Mouse (Mus musculus): ENCODE measurements around the gene Dnajc5. TPM values are rescaled to one million over a fixed set of nuclear protein-coding genes. Genes with fewer than 3 reads are reported as not detected.

Gene Dnajc5
- polyA plus RNA-seq, 1 experiment from 2014 or later: 140 TPM

- WGBS: 73% methylated on average over 5 of the region's 5 CpGs
- no peak overlapping the region for H3K4me3 ChIP-seq
- H3K36me3 ChIP-seq (ENCODE audit: poor library complexity, severe bottlenecking): peaks cover 9% of the 10 kb centered on the region; the same call in 1 of the 2 replicates
- no peaks in the 10 kb centered on the region for H3K27me3 ChIP-seq
- H3K9ac ChIP-seq: no peak overlapping the region
- H3K9me3 ChIP-seq (replicated peaks): no peaks in the 10 kb centered on the region
- ATAC-seq: no peak
- no peak overlapping the region for H3K4me2 ChIP-seq
- no peak overlapping the region for H3K27ac ChIP-seq
- H3K4me1 ChIP-seq: peaks cover 37% of the 10 kb centered on the region
These were observed 2.5 kb downstream of the Dnajc5 start for GRCm38 (mm10) chr2:181522811-181523210.

DNA sequence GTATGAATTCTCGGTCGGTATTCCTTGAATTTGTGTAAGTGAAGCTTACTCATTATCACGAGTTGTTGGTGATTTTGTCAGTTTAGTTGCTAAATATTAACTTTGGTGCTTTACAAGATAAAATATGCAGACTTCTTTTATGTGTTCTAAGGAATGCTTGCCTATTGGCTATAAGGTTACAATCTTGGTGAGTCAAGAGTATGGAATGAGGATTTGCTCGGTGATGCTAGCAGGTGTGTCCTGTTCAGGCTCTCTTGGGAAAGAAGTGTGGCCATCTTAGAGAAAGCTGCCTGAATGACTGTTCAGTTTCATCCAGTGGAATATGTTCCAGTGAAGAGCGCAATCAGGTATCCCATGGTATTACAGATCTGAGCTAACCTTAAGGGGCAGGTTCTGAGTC lies 5.2 kb downstream of the Dnajc5 start:
- Histone ChIP-seq H3K9me3 (replicated peaks) (no peaks in the 10 kb centered on the region), H3K4me2 (no peak overlapping the region), H3K4me1 (peaks cover 25% of the 10 kb centered on the region), H3K4me3 (no peak overlapping the region), H3K36me3 (ENCODE audit: poor library complexity, severe bottlenecking) (peaks cover 16% of the 10 kb centered on the region), H3K27me3 (no peaks in the 10 kb centered on the region), H3K9ac (no peak overlapping the region), H3K27ac (no peak overlapping the region)
- ATAC-seq: no peak
- WGBS: 93% methylated on average over 5 of the region's 5 CpGs

DNA sequence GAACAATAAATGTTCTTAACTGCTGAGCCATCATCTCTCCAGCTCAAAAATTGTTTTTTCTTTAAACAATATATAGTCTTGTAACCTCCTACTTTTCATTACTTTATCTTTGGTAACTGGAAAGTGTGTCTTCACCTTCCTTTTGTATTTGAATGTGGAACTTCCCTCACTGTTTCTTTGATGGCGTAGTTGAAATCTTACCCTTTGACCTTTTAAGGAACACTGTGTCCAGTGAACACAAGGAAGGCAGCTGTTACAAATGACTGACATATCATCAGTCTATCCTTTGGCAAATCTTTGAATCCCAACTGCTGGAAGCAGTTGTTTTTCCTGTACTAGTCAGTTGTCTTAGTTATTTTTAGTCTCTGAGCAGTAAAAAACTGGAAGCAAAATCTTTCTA lies 8.8 kb downstream of the Dnajc5 start:
- Histone ChIP-seq H3K36me3 (ENCODE audit: poor library complexity, severe bottlenecking) (peaks cover 32% of the 10 kb centered on the region), H3K27ac (no peak overlapping the region), H3K4me2 (no peak overlapping the region), H3K4me1 (0 out of 2 replicates have a peak, but pooled peaks cover 11% of the 10 kb centered on the region), H3K9me3 (replicated peaks) (no peaks in the 10 kb centered on the region), H3K9ac (no peak overlapping the region), H3K4me3 (no peak overlapping the region), H3K27me3 (no peaks in the 10 kb centered on the region)
- WGBS: 88% methylated on average over 1 of the region's 1 CpGs
- no peak for ATAC-seq

DNA sequence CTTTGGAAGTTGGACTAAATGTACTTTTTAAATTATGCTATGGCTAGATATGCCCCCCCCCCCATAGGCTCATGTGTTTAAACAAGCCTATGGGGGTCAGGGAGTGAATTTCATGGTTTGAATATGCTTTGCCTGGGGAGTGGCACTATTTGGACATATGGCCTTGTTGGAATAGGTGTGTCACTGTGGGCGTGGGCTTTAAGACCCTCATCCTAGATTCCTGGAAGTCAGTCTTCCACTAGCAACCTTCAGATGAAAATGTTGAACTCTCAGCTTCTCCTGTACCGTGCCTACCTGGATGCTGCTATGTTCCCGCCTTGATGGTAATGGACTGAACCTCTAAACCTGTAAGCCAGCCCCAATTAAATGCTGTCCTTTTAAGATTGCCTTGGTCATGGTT lies 12.3 kb downstream of the Dnajc5 start:
- Histone ChIP-seq H3K36me3 (ENCODE audit: poor library complexity, severe bottlenecking) (peaks cover 32% of the 10 kb centered on the region), H3K4me3 (no peak overlapping the region), H3K27me3 (no peaks in the 10 kb centered on the region), H3K4me2 (no peak overlapping the region), H3K9ac (no peak overlapping the region), H3K27ac (no peak overlapping the region), H3K9me3 (replicated peaks) (no peaks in the 10 kb centered on the region), H3K4me1 (peaks cover 7% of the 10 kb centered on the region)
- WGBS: 97% methylated on average over 3 of the region's 3 CpGs
- no peak for ATAC-seq

DNA sequence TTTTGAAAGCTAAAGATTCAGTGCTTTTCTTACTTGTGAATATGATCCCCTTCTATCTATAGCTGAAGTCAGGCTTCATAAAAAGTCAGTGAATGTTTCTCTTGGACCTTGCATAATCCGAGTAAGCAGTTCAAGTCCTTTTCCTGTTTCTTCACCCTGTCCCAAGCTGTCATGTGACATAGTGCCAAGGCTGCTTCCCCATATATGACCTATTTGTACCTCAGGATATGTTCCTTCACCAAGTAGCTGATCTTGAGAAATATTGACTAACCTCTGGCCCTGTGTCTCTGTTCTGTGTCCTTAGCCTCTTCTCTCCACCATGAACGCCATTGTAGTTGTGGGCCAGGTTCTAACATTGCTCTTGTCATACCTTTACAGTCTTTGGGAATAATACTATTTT lies 16.1 kb downstream of the Dnajc5 start:
- 90% methylated on average over 2 of the region's 2 CpGs for WGBS
- H3K4me2 ChIP-seq: no peak overlapping the region
- no peaks in the 10 kb centered on the region for H3K27me3 ChIP-seq
- no peak overlapping the region for H3K9ac ChIP-seq
- H3K9me3 ChIP-seq (replicated peaks): no peaks in the 10 kb centered on the region
- ATAC-seq: no peak
- H3K27ac ChIP-seq: no peak overlapping the region
- peaks cover 10% of the 10 kb centered on the region; the same call in 1 of the 2 replicates for H3K36me3 ChIP-seq (ENCODE audit: poor library complexity, severe bottlenecking)
- H3K4me1 ChIP-seq: peaks cover 12% of the 10 kb centered on the region
- no peak overlapping the region for H3K4me3 ChIP-seq

GRCm38 (mm10) chr2:181537444-181538047 lies 17.3 kb downstream of the Dnajc5 start:
- H3K9ac ChIP-seq: no peak overlapping the region
- WGBS: 82% methylated on average over 2 of the region's 2 CpGs
- no peaks in the 10 kb centered on the region for H3K36me3 ChIP-seq (ENCODE audit: poor library complexity, severe bottlenecking)
- peak overlapping the region; percentile 78 for H3K27ac ChIP-seq
- H3K4me3 ChIP-seq: no peak overlapping the region
- no peak overlapping the region for H3K4me2 ChIP-seq
- H3K9me3 ChIP-seq (replicated peaks): no peaks in the 10 kb centered on the region
- H3K27me3 ChIP-seq: no peaks in the 10 kb centered on the region
- peaks cover 12% of the 10 kb centered on the region for H3K4me1 ChIP-seq
- peak; percentile 88 for ATAC-seq

DNA sequence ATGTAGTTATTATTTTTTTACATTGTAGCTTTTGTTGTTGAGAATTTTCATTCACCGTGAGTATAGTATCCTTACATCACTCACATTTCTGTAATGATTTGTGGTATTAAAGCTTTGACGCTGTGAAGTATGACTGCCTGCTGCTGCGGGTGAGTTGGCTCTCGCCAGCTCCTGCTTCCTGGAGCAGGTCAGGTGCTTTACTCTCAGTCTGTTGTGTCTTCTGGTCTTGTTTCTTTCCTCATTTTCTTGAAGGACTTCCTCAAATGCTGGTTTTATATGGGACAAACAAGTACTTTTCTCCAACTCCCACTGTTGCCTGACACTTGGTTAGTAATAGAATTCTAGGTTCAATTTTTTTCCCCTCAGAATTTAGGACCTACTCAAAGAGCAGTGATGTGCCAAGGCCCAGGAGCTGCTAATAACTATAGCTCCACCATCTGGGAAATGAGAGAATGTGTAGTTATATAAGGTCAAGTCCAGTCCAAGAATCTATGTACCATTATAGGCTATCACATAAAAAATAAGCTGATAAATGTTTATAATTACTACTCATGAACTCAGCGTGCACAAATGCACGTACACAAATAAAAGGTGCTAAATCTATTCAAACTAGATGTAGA lies 21.6 kb downstream of the Dnajc5 start:
- no peak for ATAC-seq
- no peak overlapping the region for H3K27ac ChIP-seq
- no peak overlapping the region for H3K4me2 ChIP-seq
- peaks cover 9% of the 10 kb centered on the region for H3K36me3 ChIP-seq (ENCODE audit: poor library complexity, severe bottlenecking)
- 94% methylated on average over 6 of the region's 6 CpGs for WGBS
- peaks cover 7% of the 10 kb centered on the region for H3K4me1 ChIP-seq
- no peaks in the 10 kb centered on the region for H3K9me3 ChIP-seq (replicated peaks)
- no peak overlapping the region for H3K9ac ChIP-seq
- no peak overlapping the region for H3K4me3 ChIP-seq
- H3K27me3 ChIP-seq: no peaks in the 10 kb centered on the region

- H3K36me3 ChIP-seq (ENCODE audit: poor library complexity, severe bottlenecking): peaks cover 50% of the 10 kb centered on the region
- no peak overlapping the region for H3K4me3 ChIP-seq
These were observed 25.9 kb downstream of the Dnajc5 start for GRCm38 (mm10) chr2:181546142-181546541.

DNA sequence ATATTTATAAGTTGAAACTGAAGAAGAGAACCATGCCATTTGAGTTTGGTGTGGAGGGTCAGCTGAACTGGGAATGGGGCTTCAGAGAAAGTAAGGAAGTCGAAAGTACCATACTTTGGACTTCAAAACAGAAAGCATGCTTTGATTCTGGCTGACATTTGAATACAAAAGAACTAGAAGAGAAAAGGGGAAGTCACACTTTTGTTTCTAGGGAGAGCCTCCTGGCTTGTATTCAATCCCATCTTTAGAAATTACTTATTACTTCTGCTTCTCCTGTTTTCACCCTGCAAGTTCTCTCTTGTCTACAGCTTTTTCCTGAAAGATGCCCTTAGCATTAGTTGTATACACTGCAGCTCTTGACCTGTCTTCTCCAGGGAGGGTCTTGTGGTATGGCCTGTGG lies 27.9 kb downstream of the Dnajc5 start:
- H3K36me3 ChIP-seq (ENCODE audit: poor library complexity, severe bottlenecking): peaks cover 68% of the 10 kb centered on the region
- H3K27me3 ChIP-seq: no peaks in the 10 kb centered on the region
- no peak overlapping the region for H3K27ac ChIP-seq
- no peak for ATAC-seq
- no peak overlapping the region for H3K4me3 ChIP-seq
- no peak overlapping the region for H3K4me2 ChIP-seq
- 74% methylated on average over 1 of the region's 1 CpGs for WGBS
- no peaks in the 10 kb centered on the region for H3K4me1 ChIP-seq
- H3K9me3 ChIP-seq (replicated peaks): no peaks in the 10 kb centered on the region
- H3K9ac ChIP-seq: no peak overlapping the region

More at GRCm38 (mm10) chr2:181546142-181546541, 25.9 kb downstream of the Dnajc5 start:
- H3K27me3 ChIP-seq: no peaks in the 10 kb centered on the region
- H3K4me2 ChIP-seq: no peak overlapping the region
- ATAC-seq: no peak
- H3K4me1 ChIP-seq: no peaks in the 10 kb centered on the region
- no peak overlapping the region for H3K9ac ChIP-seq
- 95% methylated on average over 7 of the region's 7 CpGs for WGBS
- H3K9me3 ChIP-seq (replicated peaks): no peaks in the 10 kb centered on the region
- H3K27ac ChIP-seq: no peak overlapping the region

- Histone ChIP-seq H3K4me2 (no peak overlapping the region), H3K9ac (no peak overlapping the region), H3K36me3 (ENCODE audit: poor library complexity, severe bottlenecking) (peaks cover 72% of the 10 kb centered on the region), H3K4me3 (no peak overlapping the region), H3K27me3 (no peaks in the 10 kb centered on the region), H3K27ac (no peak overlapping the region), H3K9me3 (replicated peaks) (no peaks in the 10 kb centered on the region), H3K4me1 (no peaks in the 10 kb centered on the region)
- WGBS: 88% methylated on average over 5 of the region's 5 CpGs
- no peak for ATAC-seq
These were observed 28.4 kb downstream of the Dnajc5 start for GRCm38 (mm10) chr2:181548682-181549081.

DNA sequence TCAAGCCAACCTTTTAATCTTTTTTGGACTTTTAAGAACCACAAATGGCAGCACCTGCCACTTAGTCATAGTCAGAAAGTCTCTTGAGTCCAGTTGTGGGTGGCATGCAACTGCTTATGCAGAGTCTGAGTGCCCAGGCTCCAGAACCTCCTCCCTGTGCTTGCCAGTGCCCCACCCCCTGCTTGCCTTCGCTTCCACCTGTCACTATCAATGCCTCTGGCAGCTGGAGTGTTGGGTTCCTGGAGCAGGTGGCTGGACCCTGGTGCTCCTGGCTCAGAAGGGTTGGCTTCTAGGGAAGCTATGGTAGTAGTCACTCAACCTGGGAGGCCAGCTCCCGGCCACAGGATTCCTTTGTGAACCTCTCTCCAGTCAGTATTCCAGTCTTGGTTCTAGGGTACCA lies 29.9 kb downstream of the Dnajc5 start:
- H3K27ac ChIP-seq: no peak overlapping the region
- H3K27me3 ChIP-seq: no peaks in the 10 kb centered on the region
- no peaks in the 10 kb centered on the region for H3K9me3 ChIP-seq (replicated peaks)
- 98% methylated on average over 2 of the region's 2 CpGs for WGBS
- no peak overlapping the region for H3K4me3 ChIP-seq
- H3K4me2 ChIP-seq: no peak overlapping the region
- no peak for ATAC-seq
- peaks cover 78% of the 10 kb centered on the region for H3K36me3 ChIP-seq (ENCODE audit: poor library complexity, severe bottlenecking)
- H3K9ac ChIP-seq: no peak overlapping the region
- no peaks in the 10 kb centered on the region for H3K4me1 ChIP-seq

- H3K36me3 ChIP-seq (ENCODE audit: poor library complexity, severe bottlenecking): peaks cover 52% of the 10 kb centered on the region
- H3K27me3 ChIP-seq: no peaks in the 10 kb centered on the region
- no peak for ATAC-seq
- no peaks in the 10 kb centered on the region for H3K9me3 ChIP-seq (replicated peaks)
- no peak overlapping the region for H3K9ac ChIP-seq
- H3K27ac ChIP-seq: no peak overlapping the region
- H3K4me1 ChIP-seq: no peaks in the 10 kb centered on the region
- H3K4me2 ChIP-seq: no peak overlapping the region
- no peak overlapping the region for H3K4me3 ChIP-seq
These were observed 33.5 kb downstream of the Dnajc5 start for GRCm38 (mm10) chr2:181553772-181554171.

DNA sequence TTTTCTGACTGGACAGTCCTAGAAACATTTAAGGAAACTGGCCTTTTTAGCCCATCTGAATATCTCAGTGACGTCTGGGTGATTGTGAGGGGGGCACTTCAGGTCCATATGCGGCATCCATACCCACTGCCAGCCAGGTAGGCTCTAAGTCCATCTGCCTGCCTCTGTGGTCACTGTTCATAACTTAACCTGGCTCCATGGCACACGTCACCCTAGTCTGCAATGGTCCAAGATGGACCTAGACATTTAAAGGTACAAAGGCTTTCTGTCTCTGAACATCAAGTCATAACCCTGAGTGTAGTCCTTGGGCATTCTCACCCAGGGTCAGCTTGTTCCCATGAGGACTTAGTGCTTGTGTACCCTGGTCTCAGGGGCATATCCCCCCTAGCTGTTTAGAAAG lies 47.1 kb downstream of the Dnajc5 start:
- Histone ChIP-seq H3K27ac (no peak overlapping the region), H3K4me3 (no peak overlapping the region), H3K4me2 (no peak overlapping the region), H3K27me3 (no peaks in the 10 kb centered on the region), H3K9me3 (replicated peaks) (no peaks in the 10 kb centered on the region), H3K4me1 (no peaks in the 10 kb centered on the region), H3K9ac (no peak overlapping the region), H3K36me3 (ENCODE audit: poor library complexity, severe bottlenecking) (0 out of 2 replicates have a peak, but pooled peaks cover 2% of the 10 kb centered on the region)
- WGBS: 88% methylated on average over 3 of the region's 3 CpGs
- ATAC-seq: no peak

Data from forebrain, embryonic 13.5 days (tissue).